Mouse (Mus musculus) intestine, embryonic 14.5 days (tissue): ENCODE measurements at regions not wholly inside any gene's neighbourhood (a gene's known extent, or its start where the extent isn't known, plus 50 kb on each side); places are given as distances from the start of the nearest gene placed in this dataset.
A peak's percentile ranks its signal among the peaks of the same experiment; 100 is the strongest.
"Not testable (repeated sequence)": the region's sequence is repeated elsewhere in the genome, so short reads cannot be mapped to it uniquely, and the experiment has no call there.

Source experiments
- ATAC-seq: fragments of 200-750 bp; cut with Nextera tagmentation; replicated peaks from 2 replicates; pipeline ENCODE4 v1.8.0; 2017; ENCODE audit warnings: low read depth, moderate number of reproducible peaks, moderate TSS enrichment, moderate library complexity; ENCODE audit not compliant: low FRiP score, low TSS enrichment
- DNase-seq: peaks from one replicate; pipeline ENCODE4 v3.0.0-alpha.2; 2018; ENCODE audit warnings: low spot score
- H3K27ac ChIP-seq: fragments of 300-500 bp; sonication (generic); 2 replicates; pipeline ENCODE4 v1.5.1; 2014; ENCODE audit warnings: low read depth, mild to moderate bottlenecking, control low read depth
- H3K27me3 ChIP-seq: fragments of 300-500 bp; sonication (generic); replicated peaks from 2 replicates; pipeline ENCODE4 v1.6.1; 2014; ENCODE audit warnings: low read length, control low read depth; ENCODE audit not compliant: control insufficient read depth, insufficient read depth
- H3K36me3 ChIP-seq: fragments of 300-500 bp; sonication (generic); 2 replicates; pipeline ENCODE4 v1.6.1; 2014; ENCODE audit warnings: low read length, control low read depth; ENCODE audit not compliant: control insufficient read depth, insufficient read depth
- H3K4me1 ChIP-seq: fragments of 300-500 bp; sonication (generic); replicated peaks from 2 replicates; pipeline ENCODE4 v1.6.1; 2014; ENCODE audit warnings: low read length, control low read depth, mixed read lengths; ENCODE audit not compliant: control insufficient read depth, insufficient read depth
- H3K4me2 ChIP-seq: fragments of 300-500 bp; sonication (generic); 2 replicates; pipeline ENCODE4 v1.6.1; 2014; ENCODE audit warnings: low read length
- H3K4me3 ChIP-seq: fragments of 300-500 bp; sonication (generic); 2 replicates; pipeline ENCODE4 v1.5.1; 2014; ENCODE audit warnings: low read depth, low read length, control low read depth, mixed read lengths
- H3K9ac ChIP-seq: fragments of 300-500 bp; sonication (generic); 2 replicates; pipeline ENCODE4 v1.6.1; 2014; ENCODE audit warnings: mild to moderate bottlenecking, low read length
- H3K9me3 ChIP-seq: fragments of 300-500 bp; sonication (generic); 2 replicates; pipeline ENCODE4 v1.6.1; 2016; ENCODE audit warnings: low read length, control low read depth; ENCODE audit not compliant: control insufficient read depth
- WGBS: fragments of 180-500 bp; shearing (Covaris S2); extraction: QIAGEN DNeasy Blood & Tissue Kit; methylation state at CpG from one replicate; pipeline ENCODE4 v1.1.7; 2014; 5-methylcytosine and 5-hydroxymethylcytosine counted together

DNA sequence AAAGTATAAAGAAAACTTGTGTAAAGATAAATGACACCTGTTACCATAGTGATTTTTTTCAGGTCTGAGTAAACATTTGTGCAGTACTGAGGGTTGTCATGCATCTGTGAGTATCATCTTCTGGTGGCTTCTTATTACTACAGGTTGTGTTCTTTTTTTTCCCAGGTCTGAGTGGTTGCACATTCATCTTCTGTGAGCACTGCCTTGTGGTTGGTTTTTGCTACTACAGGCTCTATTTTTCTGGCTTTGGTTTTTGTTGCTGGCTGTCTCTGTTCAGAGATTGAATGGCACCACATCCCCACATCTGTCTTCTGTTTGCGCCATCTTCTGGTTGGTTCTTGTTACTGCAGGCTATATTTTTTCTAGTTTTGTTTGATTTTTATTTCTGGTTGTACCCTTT is 81.8 kb upstream of the Gvin1 start:
- H3K9me3 ChIP-seq, DNase-seq, H3K27ac ChIP-seq, H3K36me3 ChIP-seq, H3K4me3 ChIP-seq, H3K27me3 ChIP-seq, H3K4me2 ChIP-seq, H3K9ac ChIP-seq, H3K4me1 ChIP-seq: not testable (repeated sequence)
- 0 out of 2 replicates have a peak, but pooled peaks have one; percentile 50 for ATAC-seq
- no CpG with 5 or more reads among the region's 1 CpGs for WGBS

DNA sequence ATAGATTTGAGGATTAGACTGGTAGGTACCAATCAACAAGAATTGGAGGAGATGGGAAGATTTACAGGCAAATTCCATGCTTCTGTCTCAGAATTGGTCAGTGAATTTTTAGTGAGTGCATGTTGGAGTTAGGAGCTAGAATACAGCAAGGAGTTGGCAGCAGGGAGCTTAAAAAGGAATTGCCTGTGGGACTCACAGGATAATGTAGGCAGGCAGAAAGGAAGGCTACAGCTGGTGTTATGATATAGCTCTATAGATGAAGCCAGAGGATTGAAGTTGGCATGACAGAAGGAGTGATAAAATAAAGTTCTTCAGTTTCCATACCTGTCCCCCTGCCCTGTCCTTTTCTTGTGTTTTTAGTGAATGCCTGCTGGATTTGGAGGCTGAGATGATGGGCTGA is 69.7 kb upstream of the Gvin1 start:
- H3K36me3 ChIP-seq, H3K9me3 ChIP-seq, H3K27me3 ChIP-seq, H3K4me2 ChIP-seq, H3K4me1 ChIP-seq, ATAC-seq, DNase-seq, H3K4me3 ChIP-seq, H3K27ac ChIP-seq, H3K9ac ChIP-seq: not testable (repeated sequence)

DNA sequence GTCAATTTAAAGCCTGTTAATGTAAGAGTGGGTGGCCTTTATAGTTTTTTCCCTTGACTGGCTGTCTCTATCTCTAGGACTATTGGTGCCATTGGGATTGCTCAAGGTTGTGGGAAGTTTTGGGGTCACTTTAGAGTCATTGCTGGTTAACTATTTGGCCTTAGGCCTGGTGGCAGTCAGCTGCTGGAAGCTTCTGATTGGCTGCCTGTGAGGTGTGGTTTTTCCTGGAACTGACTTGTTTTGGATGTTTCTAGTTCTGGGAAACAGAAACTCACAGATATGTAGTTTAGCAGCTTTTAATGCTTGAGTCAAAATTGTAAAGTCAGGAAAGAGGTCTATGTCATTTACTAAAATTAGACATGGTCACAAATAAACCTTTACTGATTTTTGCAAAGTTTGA is 64.8 kb upstream of the Gvin1 start:
- H3K27me3 ChIP-seq, H3K27ac ChIP-seq, ATAC-seq, H3K36me3 ChIP-seq, H3K9me3 ChIP-seq, H3K4me1 ChIP-seq, H3K4me2 ChIP-seq, H3K4me3 ChIP-seq, H3K9ac ChIP-seq, DNase-seq: not testable (repeated sequence)

DNA sequence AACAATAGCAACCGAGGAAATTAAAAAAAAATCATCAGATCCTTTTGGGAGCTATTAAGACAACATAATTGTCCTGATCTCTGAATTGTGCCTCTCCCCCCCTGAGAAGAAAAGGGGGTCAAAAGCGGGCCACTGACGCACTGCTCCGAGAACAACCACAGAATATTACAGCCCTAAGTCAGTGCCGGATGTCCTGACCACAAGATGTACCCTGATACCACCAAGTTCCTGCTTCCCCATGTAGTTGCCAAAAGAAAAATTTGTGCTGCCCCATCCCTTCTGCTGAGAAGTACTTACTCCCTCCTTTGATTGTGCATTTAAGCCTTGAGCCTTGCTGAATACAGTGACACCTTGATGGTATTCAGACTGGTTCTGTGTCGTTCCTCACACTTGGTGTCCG is 55.8 kb upstream of the Gvin1 start:
- DNase-seq, H3K9ac ChIP-seq, H3K4me1 ChIP-seq, H3K4me2 ChIP-seq, H3K4me3 ChIP-seq, ATAC-seq, H3K27ac ChIP-seq, H3K9me3 ChIP-seq, H3K27me3 ChIP-seq, H3K36me3 ChIP-seq: not testable (repeated sequence)
- 92% methylated on average over 7 of the region's 7 CpGs for WGBS
